Mouse (Mus musculus): Measurements from ENCODE around the gene Nin.
A peak's percentile ranks its signal among the peaks of the same experiment; 100 is the strongest.

DNA sequence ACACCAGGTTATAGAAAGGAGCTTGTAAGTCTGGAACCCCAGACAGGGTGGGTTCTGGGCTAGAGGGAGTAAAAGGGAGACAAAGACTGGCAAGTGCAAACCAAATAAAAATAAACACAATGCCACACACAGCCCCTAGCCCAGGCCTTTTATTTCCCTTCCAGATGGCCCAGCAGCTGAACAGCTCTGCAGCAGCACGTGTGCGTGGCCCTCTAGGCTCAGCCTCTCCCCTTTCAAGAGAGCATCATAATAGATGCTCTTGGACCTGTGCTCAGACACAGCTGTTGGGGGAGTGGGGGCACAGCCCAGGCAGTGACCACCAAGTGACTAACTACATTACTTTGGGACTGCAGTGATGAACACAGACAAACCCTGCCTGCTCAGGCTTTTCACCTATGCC, 5.4 kb downstream of the Nin start:
- TF ChIP-seq POLR2A (IDR thresholded peaks at IDR 0.05; ENCODE audit: insufficient read length, low read depth) (no peak), TCF12 (IDR thresholded peaks at IDR 0.05; ENCODE audit: insufficient read depth, poor library complexity, severe bottlenecking) (no peak), POLR2AphosphoS2 (IDR thresholded peaks at IDR 0.05; ENCODE audit: insufficient read length, low read depth) (no peak), MAX (IDR thresholded peaks at IDR 0.05; ENCODE audit: low read depth) (no peak), REST (IDR thresholded peaks at IDR 0.05; ENCODE audit: insufficient read depth, insufficient read length) (no peak), E2F4 (IDR thresholded peaks at IDR 0.05; ENCODE audit: insufficient read depth) (no peak), TCF3 (IDR thresholded peaks at IDR 0.05; ENCODE audit: insufficient read length, low read depth) (no peak), SRF (IDR thresholded peaks at IDR 0.05; ENCODE audit: control insufficient read depth, insufficient read length, low read depth) (no peak), USF1 (IDR thresholded peaks at IDR 0.05; ENCODE audit: low read depth) (no peak), MYOD1 (IDR thresholded peaks at IDR 0.05; ENCODE audit: control insufficient read depth in 1 of 3, insufficient read length in 2 of 3, low read depth in 2 of 3) (peak in 2 of 3 experiments; percentile 22 to 23), MYOG (IDR thresholded peaks at IDR 0.05; ENCODE audit: control insufficient read depth in 1 of 3, insufficient read depth in 1 of 3, insufficient read length in 2 of 3, low read depth in 2 of 3) (peak in 1 of 3 experiments; percentile 43), CEBPB (IDR thresholded peaks at IDR 0.05; ENCODE audit: insufficient read depth, poor library complexity, severe bottlenecking) (no peak)
